Mouse (Mus musculus) bone marrow macrophage, adult 2 months (primary cell): ENCODE data around the gene Cabp7.

Experiments used
- CTCF ChIP-seq: IDR thresholded peaks from 2 replicates; pipeline ENCODE4 v1.5.1; 2012; ENCODE audit warnings: low read depth, mild to moderate bottlenecking, low read length, moderate library complexity
- POLR2A ChIP-seq: IDR thresholded peaks from 2 replicates; pipeline ENCODE4 v1.6.1; 2012; ENCODE audit warnings: mild to moderate bottlenecking, low read depth, low read length, borderline replicate concordance

DNA sequence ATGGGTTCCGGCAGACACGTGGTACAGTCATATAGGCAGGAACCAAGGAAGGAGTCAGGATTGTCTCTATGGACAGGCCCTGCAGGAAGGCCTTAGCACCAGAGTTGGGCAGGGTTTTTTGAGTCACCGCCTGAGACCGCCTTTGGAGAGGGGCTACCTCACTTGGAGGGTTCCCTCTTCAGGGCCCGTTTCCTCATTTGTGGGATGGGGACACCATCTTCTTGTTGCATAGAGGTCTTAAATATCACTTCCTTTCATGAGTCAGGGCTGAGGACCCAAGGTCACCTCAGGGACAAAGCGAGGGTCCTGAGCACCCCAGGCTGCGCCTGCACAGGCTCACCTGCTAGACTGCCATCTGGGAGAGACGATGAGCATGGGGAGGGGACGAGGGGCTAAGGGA is 9.9 kb upstream of the Cabp7 start:
- TF ChIP-seq CTCF (no peak), POLR2A (no peak)
